Mouse (Mus musculus): ENCODE data around the gene S100b. TPM values are rescaled to one million over a fixed set of nuclear protein-coding genes. Genes with fewer than 3 reads are reported as not detected.

Gene S100b
- 0.39 and 0.44 TPM in 2 replicates for polyA plus RNA-seq (2014; fragmentation: Nextera tagmentation; extraction: Ambion mirVana)

DNA sequence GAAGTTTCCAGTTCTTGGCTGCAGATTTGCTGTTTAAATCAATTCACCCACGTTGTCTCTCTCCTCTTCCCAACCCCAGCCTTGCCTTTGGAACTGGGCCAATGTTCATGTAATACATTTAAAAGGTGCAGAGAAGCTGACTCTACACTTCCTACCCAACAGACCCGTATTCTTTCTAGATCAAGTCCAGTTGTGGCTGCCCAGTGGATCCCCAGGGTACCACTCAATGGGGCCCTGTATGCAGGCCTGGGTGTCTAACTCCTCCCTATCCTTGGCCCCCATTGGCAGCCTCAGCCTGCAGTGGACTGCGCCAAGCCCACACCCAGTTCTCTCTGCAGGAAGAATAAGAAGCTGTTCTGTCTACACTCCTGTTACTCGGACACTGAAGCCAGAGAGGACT is at the start of gene S100b:
Gene S100b (plus strand): TSS at position 318 of the 400 bp plus-strand sequence.
- no peaks in the 10 kb centered on the region for H3K9me3 ChIP-seq (replicated peaks; ENCODE audit: control insufficient read depth, low read length)
- no peaks in the 10 kb centered on the region for H3K27me3 ChIP-seq (ENCODE audit: control insufficient read depth, insufficient read depth, low read length)
- no peak within 1 kb of the TSS for H3K27ac ChIP-seq (ENCODE audit: low read depth, low read length)
- 51% methylated on average over 4 of the region's 4 CpGs for WGBS (ENCODE audit: insufficient replicate concordance)
- ATAC-seq (replicated peaks; ENCODE audit: insufficient number of reproducible peaks, low FRiP score, low TSS enrichment), result no peak
- no peak within 1 kb of the TSS for H3K4me3 ChIP-seq (ENCODE audit: low read depth, low read length)
- H3K4me1 ChIP-seq (ENCODE audit: control insufficient read depth, insufficient read depth, low read length), result peaks cover 8% of the 10 kb centered on the region
- H3K36me3 ChIP-seq (ENCODE audit: control insufficient read depth, insufficient read depth, low read length), result no peaks in the 10 kb centered on the region
- no peak within 1 kb of the TSS for H3K9ac ChIP-seq (ENCODE audit: low read depth, low read length)
- H3K4me2 ChIP-seq, result no peak within 1 kb of the TSS

DNA sequence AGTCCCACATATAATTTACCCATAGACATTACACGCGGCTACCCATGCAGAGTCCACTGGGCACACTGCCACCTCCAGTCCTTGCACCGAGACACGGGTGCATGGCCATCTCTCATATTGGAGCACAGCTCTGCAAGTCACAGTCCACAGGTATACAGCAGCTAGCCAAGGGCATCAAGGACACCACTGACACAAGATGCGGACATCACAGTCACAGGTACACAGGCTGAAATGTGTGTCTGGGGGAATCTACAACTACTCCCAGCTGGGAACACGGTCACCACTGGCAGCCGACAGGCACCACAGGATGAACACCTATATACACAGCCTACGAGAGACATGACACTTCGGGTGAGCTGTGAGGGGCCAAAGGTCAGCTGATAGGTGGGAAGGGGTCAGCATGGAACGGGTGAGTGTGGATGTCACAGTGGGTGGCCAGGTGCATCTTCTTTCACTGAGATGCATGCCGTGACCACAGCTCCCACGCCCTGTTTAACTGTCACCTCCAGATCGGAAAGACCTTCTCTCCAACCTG is 46.3 kb upstream of the S100b start:
- 85% methylated on average over 13 of the region's 13 CpGs for WGBS (ENCODE audit: insufficient replicate concordance)
- no peaks in the 10 kb centered on the region for H3K4me1 ChIP-seq (ENCODE audit: control insufficient read depth, insufficient read depth, low read length)
- no peak overlapping the region for H3K4me3 ChIP-seq (ENCODE audit: low read depth, low read length)
- ATAC-seq (replicated peaks; ENCODE audit: insufficient number of reproducible peaks, low FRiP score, low TSS enrichment), result no peak
- no peaks in the 10 kb centered on the region for H3K9me3 ChIP-seq (replicated peaks; ENCODE audit: control insufficient read depth, low read length)
- no peak overlapping the region for H3K4me2 ChIP-seq
- peaks cover 15% of the 10 kb centered on the region for H3K36me3 ChIP-seq (ENCODE audit: control insufficient read depth, insufficient read depth, low read length)
- no peak overlapping the region for H3K27ac ChIP-seq (ENCODE audit: low read depth, low read length)
- H3K27me3 ChIP-seq (ENCODE audit: control insufficient read depth, insufficient read depth, low read length), result no peaks in the 10 kb centered on the region
- no peak overlapping the region for H3K9ac ChIP-seq (ENCODE audit: low read depth, low read length)

DNA sequence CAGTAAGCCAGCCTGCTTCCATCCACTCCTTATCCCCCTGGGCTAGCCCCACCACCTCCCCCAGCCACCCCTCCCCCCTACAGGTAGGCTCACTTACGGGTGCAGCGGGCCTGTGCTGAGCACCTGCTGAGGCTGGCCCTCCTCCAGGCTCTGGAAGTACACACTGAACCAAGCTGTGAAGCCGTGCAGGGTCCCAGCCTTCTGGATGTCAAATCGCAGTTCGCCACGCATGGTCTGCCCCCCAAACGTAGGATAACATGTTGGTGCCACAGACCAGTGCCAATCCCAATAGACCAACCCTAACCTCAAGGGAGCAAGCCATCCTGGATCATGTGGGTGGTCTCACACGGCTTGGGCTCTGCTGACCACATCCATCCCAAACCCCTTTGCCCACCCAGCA is 44.4 kb upstream of the S100b start:
- no peaks in the 10 kb centered on the region for H3K27me3 ChIP-seq (ENCODE audit: control insufficient read depth, insufficient read depth, low read length)
- H3K4me2 ChIP-seq, result no peak overlapping the region
- H3K9ac ChIP-seq (ENCODE audit: low read depth, low read length), result no peak overlapping the region
- ATAC-seq (replicated peaks; ENCODE audit: insufficient number of reproducible peaks, low FRiP score, low TSS enrichment), result no peak
- 91% methylated on average over 8 of the region's 8 CpGs for WGBS (ENCODE audit: insufficient replicate concordance)
- H3K36me3 ChIP-seq (ENCODE audit: control insufficient read depth, insufficient read depth, low read length), result peaks cover 27% of the 10 kb centered on the region
- no peak overlapping the region for H3K27ac ChIP-seq (ENCODE audit: low read depth, low read length)
- no peak overlapping the region for H3K4me3 ChIP-seq (ENCODE audit: low read depth, low read length)
- H3K9me3 ChIP-seq (replicated peaks; ENCODE audit: control insufficient read depth, low read length), result 0 out of 2 replicates have a peak, but pooled peaks cover 1% of the 10 kb centered on the region
- no peaks in the 10 kb centered on the region for H3K4me1 ChIP-seq (ENCODE audit: control insufficient read depth, insufficient read depth, low read length)

DNA sequence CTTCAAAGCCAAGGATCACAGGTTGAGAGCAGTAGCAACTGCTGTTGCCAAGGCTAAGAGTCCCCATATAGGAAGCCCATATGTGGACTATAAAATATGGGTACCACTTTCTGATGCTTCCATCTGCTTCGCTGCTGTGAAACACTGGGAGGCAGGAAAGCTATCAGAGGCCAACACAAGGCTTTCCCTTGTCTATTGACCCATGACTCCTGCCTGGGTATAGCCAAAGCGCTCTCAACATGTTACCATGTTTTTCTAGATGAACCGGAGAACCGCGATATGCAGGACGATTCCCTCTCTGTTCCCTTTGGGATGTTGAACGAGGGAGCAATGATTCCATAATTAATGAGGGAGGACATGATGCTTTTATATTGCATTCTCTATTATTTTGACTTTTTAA is 42.8 kb upstream of the S100b start:
- no peak overlapping the region for H3K4me2 ChIP-seq
- H3K4me3 ChIP-seq (ENCODE audit: low read depth, low read length), result no peak overlapping the region
- peaks cover 43% of the 10 kb centered on the region for H3K36me3 ChIP-seq (ENCODE audit: control insufficient read depth, insufficient read depth, low read length)
- H3K9ac ChIP-seq (ENCODE audit: low read depth, low read length), result no peak overlapping the region
- ATAC-seq (replicated peaks; ENCODE audit: insufficient number of reproducible peaks, low FRiP score, low TSS enrichment), result no peak
- peaks cover 11% of the 10 kb centered on the region; the same call in 1 of the 2 replicates for H3K9me3 ChIP-seq (replicated peaks; ENCODE audit: control insufficient read depth, low read length)
- WGBS (ENCODE audit: insufficient replicate concordance), result 94% methylated on average over 7 of the region's 7 CpGs
- H3K4me1 ChIP-seq (ENCODE audit: control insufficient read depth, insufficient read depth, low read length), result no peaks in the 10 kb centered on the region
- H3K27ac ChIP-seq (ENCODE audit: low read depth, low read length), result no peak overlapping the region
- no peaks in the 10 kb centered on the region for H3K27me3 ChIP-seq (ENCODE audit: control insufficient read depth, insufficient read depth, low read length)

DNA sequence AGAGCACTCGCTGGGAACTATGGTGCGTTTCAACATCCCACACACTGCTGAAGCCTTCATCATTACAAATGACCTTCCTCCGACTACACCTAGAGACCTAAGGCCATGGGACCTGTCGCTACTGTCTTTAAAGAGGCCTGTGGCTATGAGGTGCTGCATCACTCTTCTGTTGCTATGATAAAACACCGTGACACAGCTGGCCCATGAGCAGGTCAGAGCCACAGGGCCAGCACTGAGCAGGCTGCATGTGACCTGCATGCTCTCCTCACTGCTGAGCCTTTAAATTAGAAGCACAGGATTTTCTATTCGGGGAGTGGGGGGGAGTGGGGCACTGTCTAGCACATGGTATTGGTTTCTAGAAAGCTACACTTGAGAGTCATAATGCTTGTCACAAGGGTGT is 41.5 kb upstream of the S100b start:
- H3K9me3 ChIP-seq (replicated peaks; ENCODE audit: control insufficient read depth, low read length), result peaks cover 11% of the 10 kb centered on the region; the same call in 1 of the 2 replicates
- no peaks in the 10 kb centered on the region for H3K27me3 ChIP-seq (ENCODE audit: control insufficient read depth, insufficient read depth, low read length)
- H3K4me2 ChIP-seq, result no peak overlapping the region
- H3K27ac ChIP-seq (ENCODE audit: low read depth, low read length), result no peak overlapping the region
- ATAC-seq (replicated peaks; ENCODE audit: insufficient number of reproducible peaks, low FRiP score, low TSS enrichment), result no peak
- no peak overlapping the region for H3K4me3 ChIP-seq (ENCODE audit: low read depth, low read length)
- peaks cover 53% of the 10 kb centered on the region for H3K36me3 ChIP-seq (ENCODE audit: control insufficient read depth, insufficient read depth, low read length)
- 87% methylated on average over 6 of the region's 6 CpGs for WGBS (ENCODE audit: insufficient replicate concordance)
- no peaks in the 10 kb centered on the region for H3K4me1 ChIP-seq (ENCODE audit: control insufficient read depth, insufficient read depth, low read length)
- no peak overlapping the region for H3K9ac ChIP-seq (ENCODE audit: low read depth, low read length)

DNA sequence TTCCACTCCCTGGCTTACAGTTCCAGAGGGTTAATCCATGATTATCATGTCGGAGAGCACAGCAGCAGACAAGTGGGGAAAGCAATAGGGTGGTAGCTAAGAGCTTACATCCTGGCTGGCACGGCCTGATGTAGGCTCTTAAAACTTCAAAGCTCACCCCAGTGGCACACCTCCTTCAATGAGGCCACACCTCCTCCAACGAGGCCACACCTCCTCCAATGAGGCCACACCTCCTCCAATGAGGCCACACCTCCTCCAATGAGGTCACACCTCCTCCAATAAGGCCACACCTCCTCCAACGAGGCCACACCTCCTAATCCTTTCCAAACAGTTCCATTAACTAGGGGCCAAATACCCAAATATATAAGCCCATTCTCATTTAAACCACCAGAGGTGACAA is 39.5 kb upstream of the S100b start:
- no peaks in the 10 kb centered on the region for H3K4me1 ChIP-seq (ENCODE audit: control insufficient read depth, insufficient read depth, low read length)
- H3K36me3 ChIP-seq (ENCODE audit: control insufficient read depth, insufficient read depth, low read length), result peaks cover 51% of the 10 kb centered on the region
- no peak for ATAC-seq (replicated peaks; ENCODE audit: insufficient number of reproducible peaks, low FRiP score, low TSS enrichment)
- no peak overlapping the region for H3K27ac ChIP-seq (ENCODE audit: low read depth, low read length)
- no peak overlapping the region for H3K9ac ChIP-seq (ENCODE audit: low read depth, low read length)
- WGBS (ENCODE audit: insufficient replicate concordance), result 84% methylated on average over 4 of the region's 4 CpGs
- no peak overlapping the region for H3K4me3 ChIP-seq (ENCODE audit: low read depth, low read length)
- no peaks in the 10 kb centered on the region for H3K27me3 ChIP-seq (ENCODE audit: control insufficient read depth, insufficient read depth, low read length)
- peaks cover 11% of the 10 kb centered on the region; the same call in 1 of the 2 replicates for H3K9me3 ChIP-seq (replicated peaks; ENCODE audit: control insufficient read depth, low read length)
- no peak overlapping the region for H3K4me2 ChIP-seq

DNA sequence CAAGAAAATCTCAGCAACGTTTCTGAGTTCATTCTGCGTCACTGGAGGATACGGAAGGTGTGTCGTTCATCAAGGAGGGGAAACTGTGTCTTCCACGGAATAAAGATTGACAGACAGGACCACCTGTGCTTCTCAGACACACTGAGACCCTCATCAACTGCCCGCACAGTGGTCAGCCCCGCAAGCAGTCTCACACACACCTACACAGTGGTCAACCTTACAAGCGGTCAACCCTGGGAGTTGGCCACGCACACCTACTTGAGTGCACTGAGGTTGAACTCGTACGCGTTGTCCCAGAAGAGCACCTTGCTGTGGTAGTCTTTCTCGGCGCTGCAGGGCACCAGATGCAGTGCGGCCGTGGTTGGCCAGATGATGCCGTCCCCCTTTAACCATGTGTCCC is 36.6 kb upstream of the S100b start:
- Histone ChIP-seq H3K4me2 (no peak overlapping the region), H3K9me3 (replicated peaks; ENCODE audit: control insufficient read depth, low read length) (peaks cover 11% of the 10 kb centered on the region; the same call in 1 of the 2 replicates), H3K4me1 (ENCODE audit: control insufficient read depth, insufficient read depth, low read length) (no peaks in the 10 kb centered on the region), H3K4me3 (ENCODE audit: low read depth, low read length) (no peak overlapping the region), H3K36me3 (ENCODE audit: control insufficient read depth, insufficient read depth, low read length) (peaks cover 49% of the 10 kb centered on the region), H3K27ac (ENCODE audit: low read depth, low read length) (no peak overlapping the region), H3K9ac (ENCODE audit: low read depth, low read length) (no peak overlapping the region), H3K27me3 (ENCODE audit: control insufficient read depth, insufficient read depth, low read length) (no peaks in the 10 kb centered on the region)
- 94% methylated on average over 17 of the region's 17 CpGs for WGBS (ENCODE audit: insufficient replicate concordance)
- ATAC-seq (replicated peaks; ENCODE audit: insufficient number of reproducible peaks, low FRiP score, low TSS enrichment), result no peak

DNA sequence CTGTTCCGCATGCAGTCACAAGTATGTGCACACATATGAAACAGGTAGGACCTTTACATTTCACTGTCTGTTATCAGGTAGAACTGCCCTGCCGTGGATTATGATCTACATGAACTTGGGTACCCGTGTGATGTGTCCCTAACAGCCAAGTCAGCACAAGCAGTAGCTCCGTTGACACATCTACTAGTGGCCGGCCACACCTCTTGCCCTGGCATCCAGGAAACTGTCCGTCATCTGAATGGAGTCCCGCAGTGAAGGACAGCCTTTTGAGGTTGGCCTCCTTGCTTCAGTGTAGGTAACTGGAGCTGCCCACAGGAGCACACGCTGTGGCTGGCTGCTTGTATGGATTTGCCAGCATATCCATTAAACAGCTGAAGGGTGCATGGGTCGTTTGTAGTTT is 35.4 kb upstream of the S100b start:
- Histone ChIP-seq H3K4me2 (no peak overlapping the region), H3K27ac (ENCODE audit: low read depth, low read length) (no peak overlapping the region), H3K4me1 (ENCODE audit: control insufficient read depth, insufficient read depth, low read length) (no peaks in the 10 kb centered on the region), H3K4me3 (ENCODE audit: low read depth, low read length) (no peak overlapping the region), H3K9me3 (replicated peaks; ENCODE audit: control insufficient read depth, low read length) (peaks cover 11% of the 10 kb centered on the region; the same call in 1 of the 2 replicates), H3K36me3 (ENCODE audit: control insufficient read depth, insufficient read depth, low read length) (peaks cover 49% of the 10 kb centered on the region), H3K9ac (ENCODE audit: low read depth, low read length) (no peak overlapping the region), H3K27me3 (ENCODE audit: control insufficient read depth, insufficient read depth, low read length) (no peaks in the 10 kb centered on the region)
- no peak for ATAC-seq (replicated peaks; ENCODE audit: insufficient number of reproducible peaks, low FRiP score, low TSS enrichment)
- WGBS (ENCODE audit: insufficient replicate concordance), result 77% methylated on average over 9 of the region's 9 CpGs

DNA sequence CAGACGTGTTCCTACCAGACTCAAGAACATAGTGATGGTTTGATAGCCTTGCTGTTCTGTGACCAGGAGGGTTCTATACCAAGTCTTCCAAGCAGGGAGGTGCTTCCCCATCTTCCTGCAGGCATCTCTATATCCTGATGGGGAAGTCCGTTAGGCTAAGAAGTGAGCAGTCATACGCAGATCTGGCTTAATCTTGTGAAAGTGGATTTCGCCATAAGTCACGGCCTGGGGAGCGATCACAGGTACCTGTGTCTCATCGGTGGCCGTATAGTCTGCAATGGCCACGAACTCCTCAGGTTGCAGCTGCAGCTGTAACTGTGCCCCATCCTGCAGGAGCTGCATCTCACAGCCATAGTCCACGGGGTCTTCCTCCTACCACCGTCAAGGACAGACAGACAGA is 27.7 kb upstream of the S100b start:
- Histone ChIP-seq H3K27ac (ENCODE audit: low read depth, low read length) (no peak overlapping the region), H3K36me3 (ENCODE audit: control insufficient read depth, insufficient read depth, low read length) (peaks cover 8% of the 10 kb centered on the region; the same call in 1 of the 2 replicates), H3K4me1 (ENCODE audit: control insufficient read depth, insufficient read depth, low read length) (no peaks in the 10 kb centered on the region), H3K9me3 (replicated peaks; ENCODE audit: control insufficient read depth, low read length) (no peaks in the 10 kb centered on the region), H3K27me3 (ENCODE audit: control insufficient read depth, insufficient read depth, low read length) (no peaks in the 10 kb centered on the region), H3K9ac (ENCODE audit: low read depth, low read length) (no peak overlapping the region), H3K4me2 (no peak overlapping the region), H3K4me3 (ENCODE audit: low read depth, low read length) (no peak overlapping the region)
- no peak for ATAC-seq (replicated peaks; ENCODE audit: insufficient number of reproducible peaks, low FRiP score, low TSS enrichment)
- 87% methylated on average over 11 of the region's 11 CpGs for WGBS (ENCODE audit: insufficient replicate concordance)
